Mouse (Mus musculus) testis, postnatal 10 days (tissue): ENCODE results near the gene Dusp16.
"Not testable (repeated sequence)": the region's sequence is repeated elsewhere in the genome, so short reads cannot be mapped to it uniquely, and the experiment has no call there.

Source experiments
- DNase-seq: peaks from one replicate; pipeline ENCODE4 v3.0.0; 2021; ENCODE audit warnings: low spot score

Gene Dusp16

GRCm38 (mm10) chr6:134696554-134696953, 95.9 kb downstream of the Dusp16 start:
- no peak for DNase-seq

- DNase-seq, result peak; percentile 56
Measured at GRCm38 (mm10) chr6:134696146-134696545, 96.3 kb downstream of the Dusp16 start.

- DNase-seq, result no peak
Measured at GRCm38 (mm10) chr6:134695625-134696024, 96.8 kb downstream of the Dusp16 start.

GRCm38 (mm10) chr6:134694988-134695387, 97.4 kb downstream of the Dusp16 start:
- DNase-seq, result no peak

- DNase-seq, result no peak
Measured at GRCm38 (mm10) chr6:134694498-134694897, 97.9 kb downstream of the Dusp16 start.

- DNase-seq, result no peak
Measured at GRCm38 (mm10) chr6:134685515-134685914, 106.9 kb downstream of the Dusp16 start.

- DNase-seq, result no peak
Measured at GRCm38 (mm10) chr6:134685040-134685439, 107.4 kb downstream of the Dusp16 start.

- DNase-seq, result no peak
Measured at GRCm38 (mm10) chr6:134684354-134684915, 108.0 kb downstream of the Dusp16 start.

- DNase-seq, result not testable (repeated sequence)
Measured at GRCm38 (mm10) chr6:134679330-134679729, 113.1 kb downstream of the Dusp16 start.

GRCm38 (mm10) chr6:134678037-134678436, 114.4 kb downstream of the Dusp16 start:
- DNase-seq, result no peak

- DNase-seq, result no peak
Measured at GRCm38 (mm10) chr6:134677504-134677903, 114.9 kb downstream of the Dusp16 start.

- DNase-seq, result not testable (repeated sequence)
Measured at GRCm38 (mm10) chr6:134673712-134674111, 118.7 kb downstream of the Dusp16 start.

GRCm38 (mm10) chr6:134670881-134671411, 121.5 kb downstream of the Dusp16 start:
- DNase-seq, result peak; percentile 81

GRCm38 (mm10) chr6:134669179-134669865, 123.1 kb downstream of the Dusp16 start:
- no peak for DNase-seq

- DNase-seq, result no peak
Measured at GRCm38 (mm10) chr6:134668519-134668918, 123.9 kb downstream of the Dusp16 start.

GRCm38 (mm10) chr6:134665817-134666216, 126.6 kb downstream of the Dusp16 start:
- DNase-seq, result no peak
